Mouse (Mus musculus): ENCODE measurements around the gene Hypm. TPM values are rescaled to one million over a fixed set of nuclear protein-coding genes. Genes with fewer than 3 reads are reported as not detected.

The Hypm gene
- polyA plus RNA-seq (2012; rRNA removed), result not detected in 2 replicates

DNA sequence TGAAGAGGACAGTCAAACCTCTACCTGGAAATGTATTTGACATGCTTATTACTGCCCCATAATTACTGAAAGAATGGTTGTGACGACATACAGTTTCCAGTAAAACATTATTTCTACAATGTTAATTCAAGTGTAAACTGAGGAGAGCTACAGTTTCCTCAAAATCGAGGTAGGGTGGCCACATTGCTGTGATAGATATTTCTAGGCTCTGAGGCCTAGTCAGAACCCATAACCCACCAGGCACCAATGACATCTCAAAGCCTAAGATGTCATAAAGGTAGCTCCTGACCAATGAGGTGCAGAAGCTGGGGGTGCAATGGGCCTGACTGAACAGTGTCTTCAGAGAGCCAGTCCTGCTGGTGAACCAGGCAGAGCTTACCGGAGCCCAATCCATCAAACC, at the start of gene Hypm:
Gene Hypm (plus strand): TSS at position 301 of the 400 bp plus-strand sequence.
- Histone ChIP-seq H3K27ac (ENCODE audit: insufficient read depth, low read depth, low read length) (no peak within 1 kb of the TSS), H3K4me1 (ENCODE audit: control insufficient read depth, insufficient read depth, low read length) (no peaks in the 10 kb centered on the region), H3K4me3 (ENCODE audit: insufficient read depth, low read depth, low read length) (no peak within 1 kb of the TSS), H3K36me3 (ENCODE audit: control insufficient read depth, insufficient read depth, low read length) (no peaks in the 10 kb centered on the region), H3K27me3 (replicated peaks; ENCODE audit: control insufficient read depth, insufficient read depth, low read length) (no peaks in the 10 kb centered on the region)
- 83% methylated on average over 3 of the region's 3 CpGs for WGBS
- no peak for TF ChIP-seq POLR2A (IDR thresholded peaks at IDR 0.05; ENCODE audit: low read depth, low read length)
- no peak for TF ChIP-seq CTCF (conservative IDR thresholded peaks at IDR 0.05; ENCODE audit: insufficient read depth, insufficient read length, low read depth, low read length)
- DNase-seq, result no peak

DNA sequence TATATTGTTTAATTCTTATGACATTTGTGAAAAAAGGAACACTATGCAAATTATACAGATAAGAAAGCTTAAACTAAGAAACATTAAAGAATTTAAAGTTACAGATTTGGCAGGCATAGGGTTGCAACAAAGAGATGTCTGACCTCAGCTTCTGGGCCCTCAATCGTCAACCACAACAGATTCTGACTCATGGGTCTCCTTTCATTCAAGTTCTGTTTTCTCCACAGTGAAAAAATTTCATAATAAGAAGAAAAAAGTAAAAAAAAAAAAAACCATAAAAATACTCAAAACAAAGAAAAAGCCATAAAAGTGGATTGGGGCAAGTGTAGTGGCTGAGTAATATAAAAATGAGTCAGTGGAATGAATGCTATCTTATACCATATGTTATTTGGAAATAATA, 36.6 kb upstream of the Hypm start:
- H3K36me3 ChIP-seq (ENCODE audit: control insufficient read depth, insufficient read depth, low read length), result no peaks in the 10 kb centered on the region
- H3K4me1 ChIP-seq (ENCODE audit: control insufficient read depth, insufficient read depth, low read length), result no peaks in the 10 kb centered on the region
- TF ChIP-seq CTCF (conservative IDR thresholded peaks at IDR 0.05; ENCODE audit: insufficient read depth, insufficient read length, low read depth, low read length) (no peak), POLR2A (IDR thresholded peaks at IDR 0.05; ENCODE audit: low read depth, low read length) (no peak)
- H3K27me3 ChIP-seq (replicated peaks; ENCODE audit: control insufficient read depth, insufficient read depth, low read length), result no peaks in the 10 kb centered on the region
- 75% methylated on average over 1 of the region's 1 CpGs for whole genome bisulfite sequencing
- no peak for DNase-seq
- H3K27ac ChIP-seq (ENCODE audit: insufficient read depth, low read depth, low read length), result no peak overlapping the region
- no peak overlapping the region for H3K4me3 ChIP-seq (ENCODE audit: insufficient read depth, low read depth, low read length)

DNA sequence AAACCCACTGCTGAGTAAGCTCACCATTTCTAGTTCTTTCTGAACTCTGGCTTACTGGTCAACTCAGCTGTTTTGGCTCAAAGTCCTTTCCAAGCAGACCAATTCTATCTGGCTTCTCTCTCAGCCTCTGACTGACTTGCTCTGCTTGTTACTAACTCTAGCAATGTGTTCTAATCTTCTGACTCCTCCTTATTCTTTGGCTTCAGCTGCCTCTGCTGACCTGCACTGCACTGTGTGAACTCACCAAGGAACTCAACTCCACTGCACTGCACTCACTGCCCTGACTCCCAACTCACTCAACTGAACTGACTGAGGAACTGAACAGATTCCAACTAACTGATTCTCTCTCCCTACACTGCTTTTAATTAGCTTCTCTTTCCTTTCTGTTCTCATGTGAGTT, 34.3 kb upstream of the Hypm start:
- Histone ChIP-seq H3K4me3 (ENCODE audit: insufficient read depth, low read depth, low read length) (no peak overlapping the region), H3K4me1 (ENCODE audit: control insufficient read depth, insufficient read depth, low read length) (no peaks in the 10 kb centered on the region), H3K27ac (ENCODE audit: insufficient read depth, low read depth, low read length) (no peak overlapping the region), H3K36me3 (ENCODE audit: control insufficient read depth, insufficient read depth, low read length) (no peaks in the 10 kb centered on the region), H3K27me3 (replicated peaks; ENCODE audit: control insufficient read depth, insufficient read depth, low read length) (no peaks in the 10 kb centered on the region)
- peak; percentile 23 for DNase-seq
- no peak for TF ChIP-seq POLR2A (IDR thresholded peaks at IDR 0.05; ENCODE audit: low read depth, low read length)
- TF ChIP-seq CTCF (conservative IDR thresholded peaks at IDR 0.05; ENCODE audit: insufficient read depth, insufficient read length, low read depth, low read length), result no peak

GRCm38 (mm10) chrX:9834779-9835178, 11.9 kb upstream of the Hypm start:
- Histone ChIP-seq H3K4me1 (ENCODE audit: control insufficient read depth, insufficient read depth, low read length) (no peaks in the 10 kb centered on the region), H3K27ac (ENCODE audit: insufficient read depth, low read depth, low read length) (no peak overlapping the region), H3K36me3 (ENCODE audit: control insufficient read depth, insufficient read depth, low read length) (no peaks in the 10 kb centered on the region), H3K4me3 (ENCODE audit: insufficient read depth, low read depth, low read length) (no peak overlapping the region), H3K27me3 (replicated peaks; ENCODE audit: control insufficient read depth, insufficient read depth, low read length) (no peaks in the 10 kb centered on the region)
- WGBS, result 72% methylated on average over 2 of the region's 2 CpGs
- DNase-seq, result no peak
- TF ChIP-seq CTCF (conservative IDR thresholded peaks at IDR 0.05; ENCODE audit: insufficient read depth, insufficient read length, low read depth, low read length), result no peak
- no peak for TF ChIP-seq POLR2A (IDR thresholded peaks at IDR 0.05; ENCODE audit: low read depth, low read length)

DNA sequence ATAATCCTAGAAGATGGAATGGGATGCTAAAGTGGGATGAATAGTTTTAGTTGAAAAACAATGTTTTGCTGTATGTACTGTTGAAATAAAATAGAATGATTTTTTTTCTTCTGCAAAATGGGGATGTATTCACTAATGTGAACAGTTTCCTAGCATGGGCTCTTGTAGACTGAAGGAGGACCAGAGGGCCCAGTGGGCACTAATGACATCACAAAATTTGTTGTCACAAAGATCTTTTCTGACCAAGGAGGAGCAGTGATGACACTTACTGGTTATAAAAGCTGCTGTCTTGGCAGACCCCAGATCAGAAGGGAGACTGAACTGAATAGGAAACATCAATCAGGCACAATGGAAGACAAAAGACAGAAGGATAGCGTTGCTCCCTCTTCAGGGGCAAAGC, 2.7 kb downstream of the Hypm start, which contains the start of gene H2al3:
Gene H2al3 (plus strand): TSS at position 301 of the 400 bp plus-strand sequence.
- DNase-seq, result no peak
- TF ChIP-seq CTCF (conservative IDR thresholded peaks at IDR 0.05; ENCODE audit: insufficient read depth, insufficient read length, low read depth, low read length) (no peak), POLR2A (IDR thresholded peaks at IDR 0.05; ENCODE audit: low read depth, low read length) (no peak)
- WGBS, result 50% methylated on average over 1 of the region's 1 CpGs
- Histone ChIP-seq H3K27me3 (replicated peaks; ENCODE audit: control insufficient read depth, insufficient read depth, low read length) (no peaks in the 10 kb centered on the region), H3K4me1 (ENCODE audit: control insufficient read depth, insufficient read depth, low read length) (no peaks in the 10 kb centered on the region), H3K27ac (ENCODE audit: insufficient read depth, low read depth, low read length) (no peak within 1 kb of the TSS), H3K36me3 (ENCODE audit: control insufficient read depth, insufficient read depth, low read length) (no peaks in the 10 kb centered on the region), H3K4me3 (ENCODE audit: insufficient read depth, low read depth, low read length) (no peak within 1 kb of the TSS)

DNA sequence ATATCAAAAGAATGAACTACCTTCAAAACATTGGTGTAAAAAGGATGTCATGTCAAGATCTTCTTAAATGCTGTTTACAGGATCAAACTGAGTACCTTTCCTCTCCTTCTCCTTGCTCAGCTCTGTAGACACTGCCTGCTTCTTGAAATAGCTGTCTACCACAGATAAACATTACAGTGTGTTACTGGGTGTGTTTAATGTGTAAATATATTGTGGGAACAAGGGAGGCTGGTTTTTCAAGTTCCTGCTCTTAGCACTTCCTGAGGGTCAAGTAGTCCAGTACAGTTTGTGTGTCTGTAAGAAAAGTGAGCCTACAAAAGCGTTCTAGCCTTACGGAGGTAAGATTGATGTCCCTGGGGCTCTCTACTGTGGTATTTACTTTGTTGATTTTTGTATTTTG, 15.1 kb downstream of the Hypm start:
- no peak for DNase-seq
- TF ChIP-seq CTCF (conservative IDR thresholded peaks at IDR 0.05; ENCODE audit: insufficient read depth, insufficient read length, low read depth, low read length) (no peak), POLR2A (IDR thresholded peaks at IDR 0.05; ENCODE audit: low read depth, low read length) (no peak)
- WGBS, result 54% methylated on average over 2 of the region's 2 CpGs

DNA sequence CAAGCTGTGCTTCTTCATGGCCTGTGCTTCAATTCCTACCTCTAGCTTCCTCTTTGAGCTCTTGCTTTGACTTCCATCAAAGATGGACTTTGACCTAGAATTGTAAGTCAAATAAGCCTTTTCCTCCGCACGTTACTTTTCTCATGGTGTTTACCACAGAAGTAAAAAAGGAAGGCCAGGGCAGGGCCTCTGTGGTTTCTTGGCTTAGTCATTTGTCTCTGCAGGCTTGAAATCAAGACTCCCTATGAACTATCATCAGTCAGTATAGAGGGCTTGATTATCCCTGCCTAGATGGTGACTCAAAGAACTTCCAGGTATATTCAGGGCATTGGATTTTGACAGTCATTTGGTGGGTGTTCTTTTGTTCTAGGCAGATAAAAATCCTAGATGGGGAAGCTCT, 28.8 kb downstream of the Hypm start:
- no peaks in the 10 kb centered on the region for H3K36me3 ChIP-seq (ENCODE audit: control insufficient read depth, insufficient read depth, low read length)
- no peaks in the 10 kb centered on the region for H3K4me1 ChIP-seq (ENCODE audit: control insufficient read depth, insufficient read depth, low read length)
- no peak overlapping the region for H3K4me3 ChIP-seq (ENCODE audit: insufficient read depth, low read depth, low read length)
- 75% methylated on average over 2 of the region's 2 CpGs for WGBS
- TF ChIP-seq POLR2A (IDR thresholded peaks at IDR 0.05; ENCODE audit: low read depth, low read length) (no peak), CTCF (conservative IDR thresholded peaks at IDR 0.05; ENCODE audit: insufficient read depth, insufficient read length, low read depth, low read length) (no peak)
- no peaks in the 10 kb centered on the region for H3K27me3 ChIP-seq (replicated peaks; ENCODE audit: control insufficient read depth, insufficient read depth, low read length)
- no peak for DNase-seq
- no peak overlapping the region for H3K27ac ChIP-seq (ENCODE audit: insufficient read depth, low read depth, low read length)

More for the DNA sequence above, 15.1 kb downstream of the Hypm start:
- Histone ChIP-seq H3K4me1 (ENCODE audit: control insufficient read depth, insufficient read depth, low read length) (no peaks in the 10 kb centered on the region), H3K36me3 (ENCODE audit: control insufficient read depth, insufficient read depth, low read length) (no peaks in the 10 kb centered on the region), H3K27me3 (replicated peaks; ENCODE audit: control insufficient read depth, insufficient read depth, low read length) (no peaks in the 10 kb centered on the region), H3K4me3 (ENCODE audit: insufficient read depth, low read depth, low read length) (no peak overlapping the region), H3K27ac (ENCODE audit: insufficient read depth, low read depth, low read length) (no peak overlapping the region)

DNA sequence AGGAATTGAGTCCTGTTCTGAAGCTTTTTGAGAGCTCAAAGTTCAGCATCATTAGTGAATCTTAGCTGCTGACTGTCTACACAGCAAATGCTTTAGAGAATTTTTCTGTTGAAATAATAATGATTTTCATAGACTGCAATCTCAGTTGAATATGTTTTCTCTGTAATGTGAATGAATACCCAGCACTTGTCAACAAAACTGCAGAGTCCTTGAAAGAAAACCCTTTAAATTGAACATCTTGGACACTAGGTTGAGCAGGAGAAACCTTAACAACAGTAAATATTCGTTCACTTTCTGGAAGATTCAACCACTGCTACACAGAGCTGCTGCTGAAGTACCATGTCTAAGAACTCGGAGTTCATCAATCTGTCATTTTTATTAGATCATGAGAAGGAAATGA, 38.6 kb downstream of the Hypm start, which contains the start of gene Sytl5:
Gene Sytl5 (plus strand): TSS at position 301 of the 400 bp plus-strand sequence.
- no peak within 1 kb of the TSS for H3K4me3 ChIP-seq (ENCODE audit: insufficient read depth, low read depth, low read length)
- H3K27ac ChIP-seq (ENCODE audit: insufficient read depth, low read depth, low read length), result no peak within 1 kb of the TSS
- TF ChIP-seq CTCF (conservative IDR thresholded peaks at IDR 0.05; ENCODE audit: insufficient read depth, insufficient read length, low read depth, low read length) (no peak), POLR2A (IDR thresholded peaks at IDR 0.05; ENCODE audit: low read depth, low read length) (no peak)
- H3K4me1 ChIP-seq (ENCODE audit: control insufficient read depth, insufficient read depth, low read length), result no peaks in the 10 kb centered on the region
- DNase-seq, result no peak
- 70% methylated on average over 2 of the region's 2 CpGs for WGBS
- H3K36me3 ChIP-seq (ENCODE audit: control insufficient read depth, insufficient read depth, low read length), result no peaks in the 10 kb centered on the region
- no peaks in the 10 kb centered on the region for H3K27me3 ChIP-seq (replicated peaks; ENCODE audit: control insufficient read depth, insufficient read depth, low read length)

Other genes starting within 250 kb of the Hypm start
- 47.5 and 69.6 TPM in 2 replicates for gene Dynlt3, start 183.9 kb upstream of the Hypm start, polyA plus RNA-seq (2012; rRNA removed)
- not detected in 2 replicates for gene H2al3, start 2.8 kb downstream of the Hypm start, polyA plus RNA-seq (2012; rRNA removed)
- 0.15 and 0.16 TPM in 2 replicates for gene Sytl5, start 38.7 kb downstream of the Hypm start, polyA plus RNA-seq (2012; rRNA removed)

All from kidney, adult 2 months (tissue).